Mouse (Mus musculus) G1E (cell line): Measurements from ENCODE around the gene Mafg. TPM values are rescaled to one million over a fixed set of nuclear protein-coding genes. Genes with fewer than 3 reads are reported as not detected.

Source experiments
- ATAC-seq: 2 replicates; pipeline ENCODE4 v1.8.0; 2016; ENCODE audit warnings: mild to moderate bottlenecking; ENCODE audit not compliant: insufficient number of reproducible peaks, poor library complexity, low FRiP score, severe bottlenecking; ENCODE audit errors: extremely low read depth
- DNase-seq: peaks from one replicate; pipeline ENCODE4 v3.0.0; 2012; ENCODE audit warnings: low spot score
- H3K27me3 ChIP-seq: 2 replicates; pipeline ENCODE4 v1.6.1; 2012; ENCODE audit warnings: mild to moderate bottlenecking, low read length, inconsistent platforms; ENCODE audit not compliant: insufficient read depth
- H3K36me3 ChIP-seq: replicated peaks from 2 replicates; pipeline ENCODE3; 2012; ENCODE audit warnings: mild to moderate bottlenecking, inconsistent platforms
- H3K4me1 ChIP-seq: 2 replicates; pipeline ENCODE4 v1.6.1; 2012; ENCODE audit warnings: low read depth, low read length, inconsistent platforms, mixed read lengths; ENCODE audit not compliant: insufficient read depth
- H3K4me3 ChIP-seq: 2 replicates; pipeline ENCODE4 v1.5.1; 2012; ENCODE audit warnings: low read depth, mild to moderate bottlenecking, inconsistent platforms, low read length, moderate library complexity, mixed read lengths
- H3K9me3 ChIP-seq: replicated peaks from 2 replicates; pipeline ENCODE4 v1.6.1; 2012; ENCODE audit warnings: inconsistent platforms
- CTCF ChIP-seq: IDR thresholded peaks from 2 replicates; pipeline ENCODE4 v1.5.1; 2012; ENCODE audit warnings: low read depth, low read length, inconsistent platforms, mixed read lengths
- GATA1 ChIP-seq: IDR thresholded peaks from 2 replicates; pipeline ENCODE4 v1.6.1; 2012; ENCODE audit warnings: borderline replicate concordance, low read length, inconsistent platforms, mixed read lengths
- GATA2 ChIP-seq: IDR thresholded peaks from 2 replicates; pipeline ENCODE4 v1.6.1; 2012; ENCODE audit warnings: low read depth, low read length, inconsistent platforms, borderline replicate concordance
- POLR2AphosphoS5 ChIP-seq: IDR thresholded peaks from 2 replicates; pipeline ENCODE4 v1.6.1; 2012; ENCODE audit warnings: low read depth, low read length, inconsistent platforms; ENCODE audit not compliant: insufficient replicate concordance
- TAL1 ChIP-seq: conservative IDR thresholded peaks from 2 replicates; pipeline ENCODE4 v1.6.1; 2012; ENCODE audit warnings: low read depth, low read length, inconsistent platforms, mixed read lengths
- polyA plus RNA-seq: library from polyadenylated mRNA; stranded (reverse); fragments of >175 nt; gene quantifications from 2 replicates; pipeline ENCODE4 v1.2.3, GENCODE M21; 2012
- total RNA-seq, 2 experiments: library from RNA; stranded (forward) in 1 of 2; stranded (reverse) in 1 of 2; fragments of 200-1000 nt in 1 of 2; fragments of >200 nt in 1 of 2; fragmentation: Nextera tagmentation in 1 of 2; gene quantifications; 2 replicates each; pipeline ENCODE4 v1.2.3; 2014 to 2017

Gene Mafg
- total and polyA plus RNA-seq, 3 experiments, result 17.5 to 38.9 (median 21.9) TPM

DNA sequence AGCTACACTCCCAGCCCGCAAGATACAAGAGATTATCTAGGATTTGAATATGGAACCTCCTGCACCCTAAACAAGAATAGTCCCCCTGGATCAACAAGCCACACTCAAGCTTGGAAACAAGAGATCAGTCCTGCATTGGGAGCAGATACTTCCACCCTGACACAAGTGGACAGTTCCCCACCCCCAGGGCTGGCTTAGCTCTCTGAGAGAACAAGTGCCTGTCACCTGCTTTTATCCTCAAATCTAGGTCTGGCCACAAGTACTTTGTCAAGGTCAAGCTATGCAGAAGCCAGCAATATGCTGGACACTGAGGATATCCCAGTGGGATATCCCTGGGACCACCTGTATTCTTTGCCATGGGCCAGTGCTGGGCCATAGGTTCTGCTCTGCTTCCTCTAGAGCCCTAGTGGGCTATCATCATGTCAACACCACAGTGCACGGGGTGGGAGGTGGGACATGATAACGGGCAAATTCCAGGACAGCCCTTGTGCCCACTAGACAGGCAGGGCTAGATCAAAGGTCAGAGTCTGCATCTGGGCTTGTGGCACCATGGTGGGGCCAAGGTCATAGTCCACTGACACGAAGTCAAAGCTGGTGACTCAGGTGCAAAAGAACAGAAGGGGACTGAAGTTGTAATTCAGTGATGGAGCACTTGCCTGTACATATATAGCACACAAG, 16.6 kb downstream of the Mafg start:
- DNase-seq (no peak), ATAC-seq (no peak)
- Histone ChIP-seq H3K9me3 (peaks cover 4% of the 10 kb centered on the region; the same call in 1 of the 2 replicates), H3K27me3 (peaks cover 2% of the 10 kb centered on the region; the same call in 1 of the 2 replicates), H3K4me1 (peaks cover 79% of the 10 kb centered on the region), H3K4me3 (peak overlapping the region; percentile 98), H3K36me3 (peaks cover 90% of the 10 kb centered on the region)
- TF ChIP-seq GATA1, result no peak
- TF ChIP-seq CTCF, result no peak
- no peak for TF ChIP-seq GATA2
- no peak for TF ChIP-seq TAL1
- TF ChIP-seq POLR2AphosphoS5, result no peak

DNA sequence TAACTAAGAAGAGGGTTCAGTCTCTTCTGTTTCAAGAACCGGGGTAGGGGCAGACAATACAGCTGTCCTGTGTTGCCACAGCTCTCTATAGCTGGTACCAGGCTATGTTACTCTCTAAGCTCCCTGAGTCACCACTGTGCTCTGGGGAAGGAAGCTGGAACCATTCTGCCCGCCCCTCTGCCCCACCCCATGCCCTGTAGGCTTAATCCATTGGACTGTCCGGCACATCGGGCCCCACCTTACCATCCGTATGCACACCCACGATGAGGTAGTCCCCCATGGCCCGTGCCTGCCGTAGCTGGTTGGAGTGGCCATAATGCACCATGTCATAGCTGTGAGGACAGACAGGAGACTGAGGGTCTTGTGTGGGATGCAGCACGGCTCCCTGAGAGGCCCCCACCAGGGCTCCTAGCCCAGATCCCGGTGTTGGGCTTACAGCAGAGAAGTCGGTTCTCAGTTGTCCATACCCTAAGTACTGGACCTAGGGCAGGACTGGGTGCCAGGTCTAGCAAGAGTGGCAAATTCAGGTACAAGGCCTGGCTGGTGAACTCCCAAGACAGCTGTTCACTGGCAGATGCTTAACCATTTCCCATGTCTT, 17.7 kb downstream of the Mafg start:
- peaks cover 4% of the 10 kb centered on the region; the same call in 1 of the 2 replicates for H3K9me3 ChIP-seq
- TF ChIP-seq GATA1 (no peak), CTCF (no peak), POLR2AphosphoS5 (no peak), TAL1 (no peak), GATA2 (no peak)
- ATAC-seq, result no peak
- no peak for DNase-seq
- H3K27me3 ChIP-seq, result peaks cover 2% of the 10 kb centered on the region; the same call in 1 of the 2 replicates
- H3K4me3 ChIP-seq, result peak overlapping the region; percentile 49; the same call in 1 of the 2 replicates
- peaks cover 90% of the 10 kb centered on the region for H3K36me3 ChIP-seq
- H3K4me1 ChIP-seq, result peaks cover 79% of the 10 kb centered on the region

DNA sequence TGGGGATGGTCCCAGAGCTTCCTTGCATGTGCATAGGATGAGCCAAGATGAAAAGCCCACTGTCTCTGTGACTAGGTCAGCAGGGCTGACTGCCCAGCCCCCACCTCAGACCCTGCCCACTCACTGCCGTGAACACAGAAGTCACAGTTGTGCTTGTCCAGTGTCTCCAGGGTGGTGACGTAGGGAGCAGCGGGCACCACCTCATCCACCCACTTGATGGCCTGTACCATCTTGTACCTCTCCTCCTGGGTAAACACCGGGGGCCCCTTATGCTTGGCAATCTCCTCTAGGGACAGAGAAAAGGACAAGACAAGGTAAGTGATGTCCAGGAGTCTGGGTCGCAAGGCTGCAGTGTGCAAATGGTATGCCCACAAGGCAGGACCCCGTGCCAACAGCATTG, 18.2 kb downstream of the Mafg start:
- ATAC-seq (no peak), DNase-seq (no peak)
- Histone ChIP-seq H3K36me3 (peaks cover 90% of the 10 kb centered on the region), H3K9me3 (peaks cover 4% of the 10 kb centered on the region; the same call in 1 of the 2 replicates), H3K4me3 (peak overlapping the region; percentile 49; the same call in 1 of the 2 replicates), H3K27me3 (peaks cover 2% of the 10 kb centered on the region; the same call in 1 of the 2 replicates), H3K4me1 (peaks cover 79% of the 10 kb centered on the region)
- TF ChIP-seq CTCF, result no peak
- no peak for TF ChIP-seq POLR2AphosphoS5
- TF ChIP-seq GATA1, result no peak
- no peak for TF ChIP-seq TAL1
- TF ChIP-seq GATA2, result no peak

DNA sequence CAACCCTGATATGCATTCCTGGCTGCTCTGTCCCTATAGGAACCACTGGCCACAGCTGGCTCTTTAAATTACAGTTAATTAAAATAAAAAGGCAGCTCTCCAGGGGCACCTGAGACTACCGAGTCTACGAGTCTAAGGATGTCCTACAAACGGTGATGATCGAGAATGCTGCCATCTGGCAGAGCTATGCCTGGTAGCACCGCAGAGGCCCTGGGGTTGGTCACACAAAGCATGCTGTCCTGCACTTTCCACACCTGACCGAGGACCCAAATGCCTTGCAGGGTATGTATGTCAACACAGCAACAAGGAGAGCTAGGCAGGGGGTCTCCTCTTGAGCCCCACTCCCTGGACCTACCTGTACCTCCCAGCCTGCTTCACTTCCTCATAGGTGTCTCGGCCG, 19.4 kb downstream of the Mafg start:
- no peak overlapping the region for H3K4me3 ChIP-seq
- TF ChIP-seq POLR2AphosphoS5 (no peak), TAL1 (no peak), GATA1 (no peak), CTCF (no peak), GATA2 (no peak)
- peaks cover 4% of the 10 kb centered on the region; the same call in 1 of the 2 replicates for H3K9me3 ChIP-seq
- peaks cover 2% of the 10 kb centered on the region; the same call in 1 of the 2 replicates for H3K27me3 ChIP-seq
- no peak for DNase-seq
- peaks cover 90% of the 10 kb centered on the region for H3K36me3 ChIP-seq
- H3K4me1 ChIP-seq, result peaks cover 82% of the 10 kb centered on the region
- no peak for ATAC-seq

DNA sequence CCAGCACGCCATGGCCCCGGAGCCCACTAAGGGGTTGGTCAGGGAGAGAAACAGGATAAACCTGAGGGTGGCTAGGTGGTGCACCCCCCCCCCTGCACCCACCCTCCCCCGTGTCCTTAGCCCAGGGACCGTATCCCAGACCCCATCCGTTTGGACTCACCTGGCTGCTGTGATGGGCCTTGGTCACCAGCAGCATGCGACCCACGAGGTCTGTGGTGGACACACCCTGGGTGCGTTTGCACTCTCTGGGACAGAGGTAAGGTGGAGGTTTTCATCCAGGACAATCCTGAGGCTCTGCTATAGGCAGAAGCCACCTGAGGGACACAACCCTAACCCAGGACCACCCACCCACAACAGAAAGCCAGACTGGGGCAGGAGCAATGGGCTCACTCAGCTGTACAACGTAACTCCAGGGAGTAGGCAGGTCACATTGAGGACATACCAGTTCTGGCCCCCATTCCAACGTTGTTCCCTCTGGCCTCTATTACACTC, 19.9 kb downstream of the Mafg start:
- Histone ChIP-seq H3K4me1 (peaks cover 82% of the 10 kb centered on the region), H3K36me3 (peaks cover 90% of the 10 kb centered on the region), H3K27me3 (peaks cover 2% of the 10 kb centered on the region; the same call in 1 of the 2 replicates), H3K4me3 (no peak overlapping the region), H3K9me3 (peaks cover 2% of the 10 kb centered on the region; the same call in 1 of the 2 replicates)
- no peak for TF ChIP-seq TAL1
- TF ChIP-seq CTCF, result no peak
- TF ChIP-seq POLR2AphosphoS5, result no peak
- no peak for TF ChIP-seq GATA2
- TF ChIP-seq GATA1, result no peak
- DNase-seq, result no peak
- ATAC-seq, result no peak

DNA sequence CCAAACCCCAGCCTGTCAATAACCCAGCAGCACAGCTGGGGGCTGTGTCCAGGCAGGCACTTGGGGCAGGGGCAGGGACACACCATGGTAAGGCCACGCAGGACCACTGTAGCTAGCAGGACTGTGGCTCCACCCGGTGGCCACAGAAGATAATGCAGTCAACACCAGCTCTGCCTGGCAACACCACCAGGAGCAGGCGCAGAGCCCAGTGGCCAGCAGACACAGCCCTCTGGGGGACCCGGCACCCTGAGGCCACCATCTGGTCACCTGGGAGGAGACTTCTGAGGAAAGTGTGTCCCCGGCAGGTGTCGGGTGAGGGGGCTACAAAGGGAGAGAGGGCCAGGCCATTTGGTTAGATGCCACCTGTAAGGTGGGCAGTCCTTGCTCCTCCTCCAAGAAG, 20.6 kb downstream of the Mafg start:
- H3K9me3 ChIP-seq, result no peaks in the 10 kb centered on the region
- H3K4me3 ChIP-seq, result no peak overlapping the region
- TF ChIP-seq GATA1 (no peak), CTCF (peak; percentile 83)
- peaks cover 2% of the 10 kb centered on the region; the same call in 1 of the 2 replicates for H3K27me3 ChIP-seq
- ATAC-seq, result no peak
- no peak for DNase-seq
- peaks cover 90% of the 10 kb centered on the region for H3K36me3 ChIP-seq
- H3K4me1 ChIP-seq, result peaks cover 80% of the 10 kb centered on the region
